Mouse (Mus musculus): ENCODE measurements around the gene Prrc2a. TPM values are rescaled to one million over a fixed set of nuclear protein-coding genes. Genes with fewer than 3 reads are reported as not detected.

The Prrc2a gene
- 125 and 131 TPM in 2 replicates for polyA plus RNA-seq (2015; fragmentation: Nextera tagmentation; extraction: Ambion mirVana)

DNA sequence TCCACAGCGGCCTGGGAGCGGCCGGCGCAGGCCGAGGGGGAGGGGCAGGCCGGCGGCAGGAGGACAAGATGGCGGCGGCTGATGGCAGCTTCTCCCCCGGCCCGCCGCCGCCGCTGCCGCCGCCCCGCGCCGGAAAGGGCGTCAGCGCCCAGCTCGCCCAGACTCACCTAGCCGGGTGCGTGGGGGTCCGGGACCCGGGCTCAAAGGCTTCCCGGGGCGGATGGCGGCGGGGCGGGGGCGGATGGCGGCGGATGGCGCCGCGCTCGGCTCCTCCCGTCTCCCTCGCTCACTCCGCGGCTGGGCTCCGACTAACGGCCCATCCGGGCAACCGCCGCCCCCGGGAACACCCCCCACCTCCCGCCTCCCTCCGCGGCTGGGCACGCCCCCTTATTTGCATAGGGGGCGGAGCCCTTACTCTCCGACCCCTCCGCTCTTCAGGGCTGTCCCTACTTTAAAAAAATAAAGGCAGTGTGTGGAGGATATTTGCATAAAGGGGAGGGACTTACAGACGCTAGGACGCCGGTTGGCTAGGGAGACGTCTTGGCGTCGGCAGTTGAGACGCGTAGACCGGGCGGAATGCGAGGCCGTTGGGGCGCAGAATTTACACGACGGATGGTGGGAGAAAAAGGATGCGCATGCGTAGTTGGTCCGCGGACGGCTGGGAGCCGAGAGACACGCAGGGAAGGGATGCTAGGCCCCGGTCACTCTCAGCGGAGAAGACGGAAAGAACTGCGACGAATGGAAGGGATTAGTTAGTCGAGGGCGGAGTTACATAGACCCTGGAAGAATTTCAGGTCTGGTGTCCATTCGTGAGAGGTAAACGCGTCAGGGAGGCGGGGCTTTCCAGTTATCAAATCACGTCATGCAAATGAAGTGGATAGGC, at the start of gene Prrc2a:
Prrc2a (minus strand) TSS at position 330 of the 883 bp plus-strand sequence.
- H3K36me3 ChIP-seq: peaks cover 23% of the 10 kb centered on the region
- H3K27me3 ChIP-seq (replicated peaks): no peaks in the 10 kb centered on the region
- ATAC-seq: peak; percentile 98
- H3K9me3 ChIP-seq: no peaks in the 10 kb centered on the region
- peak within 1 kb of the TSS; percentile 100 for H3K9ac ChIP-seq
- peak within 1 kb of the TSS; percentile 98 for H3K27ac ChIP-seq
- H3K4me2 ChIP-seq (replicated peaks): peak within 1 kb of the TSS; percentile 82
- H3K4me1 ChIP-seq (replicated peaks): peaks cover 18% of the 10 kb centered on the region
- peak within 1 kb of the TSS; percentile 100 for H3K4me3 ChIP-seq (replicated peaks)
- under 1% methylated on average over 68 of the region's 89 CpGs for WGBS

DNA sequence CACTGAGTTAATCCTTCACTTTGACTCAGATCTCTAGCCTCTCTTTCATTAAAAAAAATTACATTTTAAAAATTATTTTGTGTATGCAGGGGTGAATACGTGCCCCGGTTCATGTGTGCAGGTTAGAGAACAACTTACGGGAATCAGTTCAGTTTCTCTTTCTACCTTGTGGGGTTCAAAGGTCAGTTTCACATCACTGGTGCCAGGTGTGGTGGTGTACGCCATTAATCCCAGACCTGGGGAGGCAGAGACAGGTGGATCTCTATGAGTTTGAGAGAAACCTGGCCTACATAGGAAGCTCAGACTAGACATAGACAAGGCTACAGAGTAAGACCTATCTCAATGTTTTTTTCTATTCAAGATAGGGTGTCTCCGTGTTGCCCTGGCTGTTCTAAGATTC, 48.4 kb upstream of the Prrc2a start:
- no peak overlapping the region for H3K4me3 ChIP-seq (replicated peaks)
- H3K4me1 ChIP-seq (replicated peaks): no peaks in the 10 kb centered on the region
- no peak overlapping the region for H3K4me2 ChIP-seq (replicated peaks)
- no peaks in the 10 kb centered on the region for H3K9me3 ChIP-seq
- no peak overlapping the region for H3K27ac ChIP-seq
- 83% methylated on average over 5 of the region's 5 CpGs for WGBS
- no peaks in the 10 kb centered on the region for H3K36me3 ChIP-seq
- no peaks in the 10 kb centered on the region for H3K27me3 ChIP-seq (replicated peaks)
- no peak overlapping the region for H3K9ac ChIP-seq
- no peak for ATAC-seq

DNA sequence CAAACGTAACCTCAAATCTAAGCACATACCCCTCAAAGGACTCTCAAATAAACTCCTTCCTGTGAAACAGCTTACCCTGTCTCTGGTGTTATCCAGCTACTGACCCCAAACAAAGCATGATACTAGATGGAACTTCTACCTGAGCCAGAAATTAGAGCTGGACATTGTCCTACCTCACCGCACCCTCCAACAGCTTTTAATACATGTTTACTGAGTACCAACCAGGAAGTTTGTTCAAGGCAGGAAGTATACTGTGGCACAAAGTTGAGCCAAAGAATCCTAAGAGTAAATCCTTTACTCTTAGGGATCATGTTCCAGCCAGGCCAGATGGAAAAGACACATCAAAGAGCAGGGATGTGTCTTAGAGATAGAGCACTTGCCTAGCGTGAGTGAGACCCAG, 45.9 kb upstream of the Prrc2a start:
- Histone ChIP-seq H3K27ac (no peak overlapping the region), H3K4me3 (replicated peaks) (no peak overlapping the region), H3K27me3 (replicated peaks) (no peaks in the 10 kb centered on the region), H3K36me3 (no peaks in the 10 kb centered on the region), H3K9ac (no peak overlapping the region), H3K4me2 (replicated peaks) (no peak overlapping the region), H3K4me1 (replicated peaks) (no peaks in the 10 kb centered on the region), H3K9me3 (no peaks in the 10 kb centered on the region)
- WGBS: 57% methylated on average over 3 of the region's 3 CpGs
- ATAC-seq: no peak

DNA sequence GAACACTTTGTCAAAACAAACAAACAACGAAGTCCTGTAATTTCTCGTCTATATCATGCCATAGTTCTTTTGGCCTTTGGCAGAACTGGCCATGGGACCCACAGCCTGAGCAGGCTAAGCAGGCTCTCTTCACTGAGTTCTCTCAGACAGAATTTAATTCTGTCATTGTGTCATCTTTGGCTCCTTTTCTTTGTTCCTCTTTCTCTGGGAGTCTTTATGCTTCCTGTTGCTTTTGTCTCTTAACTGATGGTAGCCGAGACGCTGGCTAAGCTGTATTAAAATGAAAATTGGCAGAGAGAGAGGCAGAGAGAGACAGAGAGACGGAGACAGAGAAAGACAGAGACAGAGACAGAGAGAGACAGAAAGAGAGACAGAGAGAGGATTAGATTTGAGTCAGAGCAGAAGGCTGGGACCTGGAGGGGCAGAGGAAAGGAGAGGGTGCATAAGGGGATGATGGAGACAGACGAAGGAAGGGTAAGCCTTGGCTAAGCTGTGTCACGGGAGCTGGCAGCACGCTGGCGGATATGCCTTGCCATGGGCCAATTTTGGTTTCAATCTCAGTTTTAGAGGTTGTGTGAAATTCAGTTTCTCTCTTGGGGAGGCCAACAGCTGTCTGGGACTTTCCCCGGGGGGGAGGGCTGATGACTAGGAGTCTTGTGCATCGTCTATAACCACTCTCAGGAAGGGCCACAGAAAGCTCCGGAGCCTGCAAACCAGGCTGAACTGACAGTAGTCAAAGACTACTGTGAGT, 45.3 kb upstream of the Prrc2a start:
- no peak overlapping the region for H3K27ac ChIP-seq
- H3K4me3 ChIP-seq (replicated peaks): no peak overlapping the region
- no peaks in the 10 kb centered on the region for H3K9me3 ChIP-seq
- ATAC-seq: no peak
- 0 out of 2 replicates have a peak, but pooled peaks cover 2% of the 10 kb centered on the region for H3K27me3 ChIP-seq (replicated peaks)
- H3K4me1 ChIP-seq (replicated peaks): no peaks in the 10 kb centered on the region
- H3K4me2 ChIP-seq (replicated peaks): no peak overlapping the region
- no peak overlapping the region for H3K9ac ChIP-seq
- no peaks in the 10 kb centered on the region for H3K36me3 ChIP-seq
- 79% methylated on average over 12 of the region's 12 CpGs for WGBS

DNA sequence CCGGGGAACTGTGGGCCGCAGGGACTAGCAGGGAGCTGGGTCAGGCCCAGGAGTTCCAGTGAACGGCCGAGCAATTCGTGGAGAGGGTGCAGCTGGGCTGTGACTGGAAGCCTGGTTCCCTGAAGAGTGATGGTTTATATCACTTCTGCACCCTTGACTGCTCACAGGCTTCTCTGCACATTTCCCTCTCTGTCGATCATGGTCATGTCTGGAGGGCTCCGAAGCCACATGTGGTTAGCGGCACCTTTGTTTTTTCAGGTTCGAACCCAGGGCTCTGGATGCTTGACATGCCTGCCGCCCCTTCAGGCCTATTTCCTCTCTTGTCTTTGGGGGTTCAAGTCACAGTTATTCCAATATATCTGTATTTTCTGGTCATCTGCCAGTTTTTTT, 40.7 kb upstream of the Prrc2a start:
- WGBS: 56% methylated on average over 10 of the region's 10 CpGs
- no peak for ATAC-seq

DNA sequence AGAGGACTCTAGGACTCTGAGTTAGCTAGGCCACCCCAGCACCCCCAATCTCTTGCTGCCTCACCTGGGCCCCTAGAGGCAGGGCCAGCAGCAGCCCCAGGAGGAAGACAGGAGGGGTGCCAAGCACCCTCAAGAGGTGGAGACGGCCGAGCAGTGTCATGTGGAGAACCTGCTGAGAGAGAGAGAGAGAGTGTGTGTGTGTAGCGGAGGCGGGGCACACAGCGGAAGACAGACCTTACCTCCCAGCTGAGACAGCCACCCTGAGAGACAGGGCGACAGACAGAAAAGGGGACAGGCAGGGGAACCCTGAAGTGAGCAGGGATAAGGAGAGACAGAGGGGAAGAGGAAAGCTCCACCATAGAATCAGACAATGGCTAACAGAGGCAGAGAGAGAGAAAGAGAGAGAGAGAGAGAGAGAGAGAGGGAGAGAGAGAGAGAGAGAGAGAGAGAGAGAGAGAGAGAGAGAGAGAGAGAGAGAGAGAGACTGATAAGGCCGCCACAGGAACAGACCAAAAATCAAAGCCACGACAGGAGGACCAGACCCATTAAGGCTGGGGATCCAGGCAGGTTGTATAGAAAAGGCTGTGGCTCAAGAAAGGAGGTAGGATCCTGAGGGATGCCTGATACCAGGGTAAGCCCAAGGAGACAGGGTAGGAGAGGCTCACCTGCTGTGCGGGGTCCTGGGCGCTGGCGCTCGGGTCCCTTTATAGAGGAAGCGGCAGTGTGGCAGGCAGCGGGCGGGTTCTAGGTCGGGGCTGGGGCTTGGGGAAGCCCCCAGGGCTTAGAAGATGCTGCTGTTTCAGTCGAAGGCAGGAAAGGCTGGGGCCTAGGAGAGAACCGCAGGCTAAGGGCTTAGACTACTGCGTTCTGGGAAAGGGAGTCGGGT, 40.0 kb upstream of the Prrc2a start, which contains the start of gene Lta:
Lta (minus strand) TSS at position 858 of the 886 bp plus-strand sequence.
- H3K9ac ChIP-seq: no peak within 1 kb of the TSS
- no peak within 1 kb of the TSS for H3K27ac ChIP-seq
- peaks cover 29% of the 10 kb centered on the region for H3K27me3 ChIP-seq (replicated peaks)
- no peaks in the 10 kb centered on the region for H3K4me1 ChIP-seq (replicated peaks)
- no peak for ATAC-seq
- WGBS: 41% methylated on average over 20 of the region's 20 CpGs
- no peak within 1 kb of the TSS for H3K4me3 ChIP-seq (replicated peaks)
- no peaks in the 10 kb centered on the region for H3K9me3 ChIP-seq
- H3K36me3 ChIP-seq: no peaks in the 10 kb centered on the region
- no peak within 1 kb of the TSS for H3K4me2 ChIP-seq (replicated peaks)

More for the DNA sequence above, 40.7 kb upstream of the Prrc2a start:
- H3K9me3 ChIP-seq: no peaks in the 10 kb centered on the region
- H3K4me2 ChIP-seq (replicated peaks): no peak overlapping the region
- no peak overlapping the region for H3K27ac ChIP-seq
- no peak overlapping the region for H3K9ac ChIP-seq
- no peak overlapping the region for H3K4me3 ChIP-seq (replicated peaks)
- H3K36me3 ChIP-seq: no peaks in the 10 kb centered on the region
- peaks cover 29% of the 10 kb centered on the region for H3K27me3 ChIP-seq (replicated peaks)
- H3K4me1 ChIP-seq (replicated peaks): no peaks in the 10 kb centered on the region

DNA sequence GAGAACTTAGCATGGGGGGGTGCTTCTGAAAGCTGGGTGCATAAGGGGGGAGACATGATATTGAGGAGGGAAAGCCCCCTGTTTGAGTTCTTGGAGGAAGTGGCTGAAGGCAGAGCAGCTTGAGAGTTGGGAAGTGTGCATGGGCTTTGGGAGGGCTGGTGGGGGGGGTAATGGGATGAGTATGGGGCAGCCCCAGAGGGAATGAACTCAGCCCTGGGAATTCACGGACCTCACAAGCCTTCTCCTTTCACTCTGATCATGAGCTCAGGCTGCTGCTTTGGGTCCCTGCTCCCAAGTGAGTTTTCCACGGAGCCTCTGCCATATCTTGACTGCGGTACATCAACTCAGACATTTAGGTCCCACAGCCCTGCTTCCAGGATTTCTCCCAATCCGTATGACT, 37.7 kb upstream of the Prrc2a start:
- H3K9me3 ChIP-seq: no peaks in the 10 kb centered on the region
- no peak overlapping the region for H3K9ac ChIP-seq
- no peak for ATAC-seq
- peaks cover 29% of the 10 kb centered on the region for H3K27me3 ChIP-seq (replicated peaks)
- H3K27ac ChIP-seq: no peak overlapping the region
- H3K4me3 ChIP-seq (replicated peaks): no peak overlapping the region
- no peaks in the 10 kb centered on the region for H3K4me1 ChIP-seq (replicated peaks)
- 71% methylated on average over 4 of the region's 4 CpGs for WGBS
- no peaks in the 10 kb centered on the region for H3K36me3 ChIP-seq
- H3K4me2 ChIP-seq (replicated peaks): no peak overlapping the region

DNA sequence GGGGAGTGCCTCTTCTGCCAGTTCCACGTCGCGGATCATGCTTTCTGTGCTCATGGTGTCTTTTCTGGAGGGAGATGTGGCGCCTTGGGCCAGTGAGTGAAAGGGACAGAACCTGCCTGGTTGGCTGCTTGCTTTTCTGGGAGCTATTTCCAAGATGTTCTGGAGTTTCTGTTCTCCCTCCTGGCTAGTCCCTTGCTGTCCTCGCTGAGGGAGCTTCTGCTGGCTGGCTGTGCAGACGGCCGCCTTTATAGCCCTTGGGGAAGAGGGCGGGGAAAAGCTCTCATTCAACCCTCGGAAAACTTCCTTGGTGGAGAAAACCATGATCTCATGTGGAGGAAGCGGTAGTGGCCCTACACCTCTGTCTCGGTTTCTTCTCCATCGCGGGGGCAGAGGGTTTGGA, 37.1 kb upstream of the Prrc2a start, which contains the start of gene Tnf:
Tnf (minus strand) TSS at position 221 of the 400 bp plus-strand sequence.
- H3K27ac ChIP-seq: 0 out of 2 replicates have a peak within 1 kb of the TSS, but pooled peaks have one; percentile 13
- WGBS: 26% methylated on average over 13 of the region's 13 CpGs
- H3K9me3 ChIP-seq: no peaks in the 10 kb centered on the region
- H3K9ac ChIP-seq: no peak within 1 kb of the TSS
- H3K4me3 ChIP-seq (replicated peaks): 0 out of 2 replicates have a peak within 1 kb of the TSS, but pooled peaks have one; percentile 7
- no peaks in the 10 kb centered on the region for H3K4me1 ChIP-seq (replicated peaks)
- H3K4me2 ChIP-seq (replicated peaks): peak within 1 kb of the TSS; percentile 42; the same call in 1 of the 2 replicates
- no peaks in the 10 kb centered on the region for H3K36me3 ChIP-seq
- ATAC-seq: 0 out of 2 replicates have a peak, but pooled peaks have one; percentile 47
- H3K27me3 ChIP-seq (replicated peaks): peaks cover 29% of the 10 kb centered on the region

DNA sequence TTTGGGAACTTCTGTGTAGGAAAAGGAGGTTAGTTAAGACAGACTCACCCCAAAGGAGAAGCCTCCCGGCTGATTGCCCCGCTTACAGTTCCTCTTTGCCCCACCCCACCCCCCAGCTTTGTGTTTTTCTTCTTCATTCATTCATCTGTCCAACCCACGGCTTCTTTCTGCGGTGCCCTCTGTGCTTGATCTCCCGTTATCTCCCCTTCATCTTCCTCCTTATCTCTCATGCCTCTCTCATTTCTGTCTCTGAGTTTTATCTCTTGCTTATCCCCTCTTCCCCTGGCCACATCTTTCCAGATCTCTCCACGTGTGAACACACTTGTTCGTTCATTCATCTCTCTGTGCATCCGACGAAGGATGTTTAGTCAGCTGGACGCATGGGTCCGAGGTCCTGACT, 36.4 kb upstream of the Prrc2a start:
- no peaks in the 10 kb centered on the region for H3K9me3 ChIP-seq
- no peak overlapping the region for H3K4me2 ChIP-seq (replicated peaks)
- 0 out of 2 replicates have a peak overlapping the region, but pooled peaks have one; percentile 7 for H3K4me3 ChIP-seq (replicated peaks)
- H3K9ac ChIP-seq: no peak overlapping the region
- no peak overlapping the region for H3K27ac ChIP-seq
- no peaks in the 10 kb centered on the region for H3K36me3 ChIP-seq
- peaks cover 33% of the 10 kb centered on the region for H3K27me3 ChIP-seq (replicated peaks)
- no peak for ATAC-seq
- no peaks in the 10 kb centered on the region; the same call in 1 of the 2 replicates for H3K4me1 ChIP-seq (replicated peaks)
- WGBS: 66% methylated on average over 11 of the region's 11 CpGs

DNA sequence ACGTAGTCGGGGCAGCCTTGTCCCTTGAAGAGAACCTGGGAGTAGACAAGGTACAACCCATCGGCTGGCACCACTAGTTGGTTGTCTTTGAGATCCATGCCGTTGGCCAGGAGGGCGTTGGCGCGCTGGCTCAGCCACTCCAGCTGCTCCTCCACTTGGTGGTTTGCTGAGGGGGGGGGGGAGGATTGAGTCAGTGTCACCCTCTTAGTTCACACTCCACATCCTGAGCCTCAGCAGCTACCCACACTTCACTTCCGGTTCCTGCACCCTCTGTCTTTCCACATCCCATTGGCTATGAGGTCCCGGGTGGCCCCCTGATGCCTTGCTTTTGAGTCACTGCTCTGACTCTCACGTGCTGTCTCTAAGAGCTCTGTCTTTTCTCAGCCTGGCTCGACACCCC, 35.7 kb upstream of the Prrc2a start:
- ATAC-seq: no peak
- 78% methylated on average over 11 of the region's 11 CpGs for WGBS
- peaks cover 40% of the 10 kb centered on the region for H3K27me3 ChIP-seq (replicated peaks)
- H3K9ac ChIP-seq: no peak overlapping the region
- H3K9me3 ChIP-seq: no peaks in the 10 kb centered on the region
- peaks cover 5% of the 10 kb centered on the region for H3K4me1 ChIP-seq (replicated peaks)
- H3K36me3 ChIP-seq: no peaks in the 10 kb centered on the region
- no peak overlapping the region for H3K27ac ChIP-seq
- H3K4me3 ChIP-seq (replicated peaks): no peak overlapping the region
- no peak overlapping the region for H3K4me2 ChIP-seq (replicated peaks)

DNA sequence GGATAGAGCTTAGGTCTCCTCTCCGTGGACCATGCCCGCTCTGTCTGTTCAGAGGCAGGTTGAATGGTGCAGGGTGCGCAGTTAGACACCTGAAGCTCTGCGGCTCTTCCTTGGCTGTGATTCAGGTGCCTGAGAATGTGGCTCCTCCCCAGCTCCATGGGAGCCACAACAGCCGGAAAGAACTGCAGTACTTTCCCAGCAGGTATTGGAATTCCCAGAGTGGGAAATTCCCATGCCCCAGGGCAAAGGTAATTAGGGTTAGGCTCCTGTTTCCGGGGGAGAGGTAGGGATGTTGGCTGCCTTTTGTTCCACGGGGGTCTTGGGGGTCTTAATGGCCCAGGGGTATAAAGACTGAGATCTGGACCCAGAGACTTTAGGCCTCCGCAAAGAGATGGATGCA, 34.2 kb upstream of the Prrc2a start:
- WGBS: 34% methylated on average over 8 of the region's 8 CpGs
- H3K9me3 ChIP-seq: no peaks in the 10 kb centered on the region
- H3K36me3 ChIP-seq: no peaks in the 10 kb centered on the region
- no peak for ATAC-seq
- H3K9ac ChIP-seq: no peak overlapping the region
- peaks cover 40% of the 10 kb centered on the region for H3K27me3 ChIP-seq (replicated peaks)
- H3K4me2 ChIP-seq (replicated peaks): no peak overlapping the region
- H3K4me1 ChIP-seq (replicated peaks): peaks cover 17% of the 10 kb centered on the region
- H3K4me3 ChIP-seq (replicated peaks): no peak overlapping the region
- no peak overlapping the region for H3K27ac ChIP-seq
